In the genomic region with DNA sequence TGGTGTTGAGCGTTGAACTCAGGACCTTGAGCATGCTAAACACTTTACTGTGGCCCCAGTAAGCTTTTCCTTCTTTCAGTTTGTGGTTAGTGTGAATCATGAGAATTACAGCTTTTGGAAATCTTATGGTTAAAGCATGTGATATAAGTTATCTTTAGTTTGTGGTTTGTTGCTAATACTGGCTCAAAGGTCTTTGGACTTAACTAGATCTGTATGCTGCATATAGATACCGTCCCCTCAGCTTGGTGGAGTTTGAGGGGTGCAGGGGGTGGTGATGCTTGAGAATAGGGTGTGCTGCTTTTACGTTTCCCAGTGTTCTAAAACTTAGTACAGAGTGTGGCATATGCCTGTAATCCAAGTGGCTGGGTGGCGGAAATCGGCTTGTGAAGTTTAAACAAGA, we compare ENCODE assay signal across 13 mouse cellular contexts. TPM values are rescaled to one million over a fixed set of nuclear protein-coding genes. Genes with fewer than 3 reads are reported as not detected.
A peak's percentile ranks its signal among the peaks of the same experiment; 100 is the strongest.
DNase-seq lines count a peak whose midpoint lies in the region; ATAC-seq and TF ChIP-seq lines count a peak whose summit lies in the region.
"Had no signal": no experiment of that assay in that cellular context is flagged by ENCODE, and none has a peak within 500 bp of the region (broad histone marks: within the 10 kb centered on the region; RNA-seq: fewer than 3 reads in every experiment).

No protein-coding gene starts in this region.

- H3K27me3 ChIP-seq in hindbrain, embryonic 10.5 days (ENCODE audit: insufficient read depth, poor library complexity, severe bottlenecking): no peaks in the 10 kb centered on the region
- no peaks in the 10 kb centered on the region for H3K27me3 ChIP-seq in hindbrain, postnatal 0 days (ENCODE audit: insufficient read depth, low read length)
- no peaks in the 10 kb centered on the region for H3K27me3 ChIP-seq in intestine, postnatal 0 days (replicated peaks; ENCODE audit: control insufficient read depth, insufficient read depth, low read length)
- H3K27me3 ChIP-seq in stomach, embryonic 14.5 days (ENCODE audit: control insufficient read depth, insufficient read depth, low read length): no peaks in the 10 kb centered on the region
- H3K27me3 ChIP-seq: limb, embryonic 13.5 days; midbrain, embryonic 12.5 days had no signal

- H3K4me2 ChIP-seq in hindbrain, postnatal 0 days (ENCODE audit: low read depth, low read length): no peak overlapping the region
- H3K4me2 ChIP-seq in intestine, postnatal 0 days (replicated peaks; ENCODE audit: low read depth): peak overlapping the region; percentile 86
- no peak overlapping the region; the same call in 1 of the 2 replicates for H3K4me2 ChIP-seq in stomach, embryonic 14.5 days (replicated peaks; ENCODE audit: low read depth, low read length)
- H3K4me2 ChIP-seq: midbrain, embryonic 12.5 days had no signal

- no peak for ATAC-seq in hindbrain, postnatal 0 days
- no peak for ATAC-seq in intestine, postnatal 0 days
- no peak for ATAC-seq in stomach, embryonic 14.5 days (ENCODE audit: insufficient number of reproducible peaks, insufficient read depth, low FRiP score, low read depth)

- peaks cover 8% of the 10 kb centered on the region; the same call in 1 of the 2 replicates for H3K36me3 ChIP-seq in hindbrain, embryonic 10.5 days
- no peaks in the 10 kb centered on the region for H3K36me3 ChIP-seq in hindbrain, postnatal 0 days (ENCODE audit: insufficient read depth, low read length)
- H3K36me3 ChIP-seq in intestine, postnatal 0 days (ENCODE audit: control insufficient read depth, insufficient read depth): 0 out of 2 replicates have a peak, but pooled peaks cover 7% of the 10 kb centered on the region
- peaks cover 8% of the 10 kb centered on the region for H3K36me3 ChIP-seq in stomach, embryonic 14.5 days (ENCODE audit: control insufficient read depth, insufficient read depth, low read length)
- H3K36me3 ChIP-seq: midbrain, embryonic 12.5 days had no signal

- no peak overlapping the region for H3K9ac ChIP-seq in hindbrain, postnatal 0 days (replicated peaks; ENCODE audit: low read length)
- H3K9ac ChIP-seq in intestine, postnatal 0 days (ENCODE audit: low read depth, low read length): no peak overlapping the region; the same call in 1 of the 2 replicates
- H3K9ac ChIP-seq in stomach, embryonic 14.5 days (replicated peaks; ENCODE audit: low read depth, low read length): no peak overlapping the region
- H3K9ac ChIP-seq: limb, embryonic 13.5 days; midbrain, embryonic 12.5 days had no signal

- peak overlapping the region; percentile 11; the same call in 1 of the 2 replicates for H3K4me3 ChIP-seq in hindbrain, embryonic 10.5 days
- H3K4me3 ChIP-seq in hindbrain, postnatal 0 days (ENCODE audit: low read length): no peak overlapping the region
- H3K4me3 ChIP-seq in intestine, postnatal 0 days (ENCODE audit: low read depth, low read length): peak overlapping the region; percentile 45
- H3K4me3 ChIP-seq in stomach, embryonic 14.5 days (ENCODE audit: low read depth, low read length): peak overlapping the region; percentile 42; the same call in 1 of the 2 replicates
- H3K4me3 ChIP-seq: limb, embryonic 13.5 days; midbrain, embryonic 12.5 days had no signal

- no peak for TF ChIP-seq CTCF in hindbrain, postnatal 0 days (IDR thresholded peaks at IDR 0.05; ENCODE audit: low read depth)
- no peak for TF ChIP-seq CTCF in intestine, postnatal 0 days (IDR thresholded peaks at IDR 0.05; ENCODE audit: low read depth)

- DNase-seq in hindbrain, embryonic 10.5 days (ENCODE audit: low spot score): no peak
- DNase-seq in hindbrain, postnatal 0 days (ENCODE audit: low spot score): no peak
- DNase-seq in NIH3T3 (ENCODE audit: low read depth): peak; percentile 46
- no peak for DNase-seq in ovary, postnatal 36 days (ENCODE audit: low spot score)
- DNase-seq in cerebellum, adult 8-10 months: no peak
- DNase-seq: layer of hippocampus, postnatal 36 days had no signal

- no peak overlapping the region for H3K27ac ChIP-seq in hindbrain, embryonic 10.5 days
- H3K27ac ChIP-seq in hindbrain, postnatal 0 days: no peak overlapping the region
- peak overlapping the region; percentile 42; the same call in 1 of the 2 replicates for H3K27ac ChIP-seq in intestine, postnatal 0 days (ENCODE audit: low read depth, low read length)
- no peak overlapping the region for H3K27ac ChIP-seq in stomach, embryonic 14.5 days (ENCODE audit: low read length)
- H3K27ac ChIP-seq: forebrain, embryonic 10.5 days; limb, embryonic 13.5 days; midbrain, embryonic 12.5 days had no signal

- no peaks in the 10 kb centered on the region for H3K9me3 ChIP-seq in hindbrain, embryonic 10.5 days
- H3K9me3 ChIP-seq in hindbrain, postnatal 0 days (ENCODE audit: low read length): no peaks in the 10 kb centered on the region
- H3K9me3 ChIP-seq in intestine, postnatal 0 days (ENCODE audit: control insufficient read depth): no peaks in the 10 kb centered on the region
- no peaks in the 10 kb centered on the region for H3K9me3 ChIP-seq in stomach, embryonic 14.5 days (ENCODE audit: control insufficient read depth, low read depth, low read length)
- H3K9me3 ChIP-seq: forebrain, embryonic 10.5 days; limb, embryonic 13.5 days; midbrain, embryonic 12.5 days had no signal

- WGBS in hindbrain, embryonic 10.5 days: 90% methylated on average over 5 of the region's 5 CpGs
- WGBS in hindbrain, postnatal 0 days: 94% methylated on average over 5 of the region's 5 CpGs
- WGBS in intestine, postnatal 0 days: 54% methylated on average over 5 of the region's 5 CpGs
- 78% methylated on average over 5 of the region's 5 CpGs for WGBS in stomach, embryonic 14.5 days

- H3K4me1 ChIP-seq in hindbrain, embryonic 10.5 days (replicated peaks): peaks cover 15% of the 10 kb centered on the region
- 0 out of 2 replicates have a peak, but pooled peaks cover 5% of the 10 kb centered on the region for H3K4me1 ChIP-seq in hindbrain, postnatal 0 days (ENCODE audit: insufficient read depth, low read length)
- no peaks in the 10 kb centered on the region for H3K4me1 ChIP-seq in intestine, postnatal 0 days (replicated peaks; ENCODE audit: control insufficient read depth, insufficient read depth, low read length)
- H3K4me1 ChIP-seq in stomach, embryonic 14.5 days (ENCODE audit: control insufficient read depth, insufficient read depth, low read length): peaks cover 5% of the 10 kb centered on the region; the same call in 1 of the 2 replicates

RNA-seq across cellular contexts. Expression of a gene that starts 7.7 kb away (rescaled TPM):
- 66.0 and 71.9 TPM in 2 replicates for polyA plus RNA-seq in hindbrain, embryonic 10.5 days (2016; fragmentation: Nextera tagmentation; extraction: Ambion mirVana)
- 171 TPM in 2 replicates for total RNA-seq in hindbrain, postnatal 0 days (2014; rRNA removed)
- 82.3 and 85.8 TPM in 2 replicates for polyA plus RNA-seq in hindbrain, postnatal 0 days (2015; fragmentation: Nextera tagmentation; extraction: Ambion mirVana)
- polyA plus RNA-seq in intestine, postnatal 0 days (2015; fragmentation: Nextera tagmentation; extraction: Ambion mirVana): 239 and 254 TPM in 2 replicates
- polyA plus RNA-seq in stomach, embryonic 14.5 days (2014; fragmentation: Nextera tagmentation; extraction: Ambion mirVana): 109 and 117 TPM in 2 replicates

RNA-seq across cellular contexts. Expression of a gene that starts 25.5 kb away (rescaled TPM):
- not detected in 2 replicates for polyA plus RNA-seq in hindbrain, embryonic 10.5 days (2016; fragmentation: Nextera tagmentation; extraction: Ambion mirVana)
- total RNA-seq in hindbrain, postnatal 0 days (2014; rRNA removed): not detected in 2 replicates
- polyA plus RNA-seq in hindbrain, postnatal 0 days (2015; fragmentation: Nextera tagmentation; extraction: Ambion mirVana): not detected in 2 replicates
- not detected in 2 replicates for polyA plus RNA-seq in intestine, postnatal 0 days (2015; fragmentation: Nextera tagmentation; extraction: Ambion mirVana)
- not detected in 2 replicates for polyA plus RNA-seq in stomach, embryonic 14.5 days (2014; fragmentation: Nextera tagmentation; extraction: Ambion mirVana)
- total RNA-seq: hematopoietic stem cell, adult 5-6 weeks; layer of hippocampus, postnatal 36 days; neutrophil, adult 5-6 weeks had no signal
- polyA plus RNA-seq: forebrain, embryonic 10.5 days; limb, embryonic 13.5 days; midbrain, embryonic 12.5 days had no signal

RNA-seq across cellular contexts. Expression of a gene that starts 34.4 kb away (rescaled TPM):
- 302 and 327 TPM in 2 replicates for polyA plus RNA-seq in hindbrain, embryonic 10.5 days (2016; fragmentation: Nextera tagmentation; extraction: Ambion mirVana)
- total RNA-seq in hindbrain, postnatal 0 days (2014; rRNA removed): 115 and 138 TPM in 2 replicates
- polyA plus RNA-seq in hindbrain, postnatal 0 days (2015; fragmentation: Nextera tagmentation; extraction: Ambion mirVana): 258 and 262 TPM in 2 replicates
- polyA plus RNA-seq in intestine, postnatal 0 days (2015; fragmentation: Nextera tagmentation; extraction: Ambion mirVana): 196 and 209 TPM in 2 replicates
- polyA plus RNA-seq in stomach, embryonic 14.5 days (2014; fragmentation: Nextera tagmentation; extraction: Ambion mirVana): 256 and 262 TPM in 2 replicates

RNA-seq across cellular contexts. Expression of a gene that starts 34.4 kb away (rescaled TPM):
- 40.6 and 50.0 TPM in 2 replicates for polyA plus RNA-seq in hindbrain, embryonic 10.5 days (2016; fragmentation: Nextera tagmentation; extraction: Ambion mirVana)
- 33.6 and 35.0 TPM in 2 replicates for total RNA-seq in hindbrain, postnatal 0 days (2014; rRNA removed)
- polyA plus RNA-seq in hindbrain, postnatal 0 days (2015; fragmentation: Nextera tagmentation; extraction: Ambion mirVana): 26.4 and 26.5 TPM in 2 replicates
- 15.7 and 19.7 TPM in 2 replicates for polyA plus RNA-seq in intestine, postnatal 0 days (2015; fragmentation: Nextera tagmentation; extraction: Ambion mirVana)
- 47.1 and 50.2 TPM in 2 replicates for polyA plus RNA-seq in stomach, embryonic 14.5 days (2014; fragmentation: Nextera tagmentation; extraction: Ambion mirVana)
